Mouse (Mus musculus) adrenal gland, postnatal 36 days (tissue): Measurements from ENCODE around the gene Slc39a1. TPM values are rescaled to one million over a fixed set of nuclear protein-coding genes. Genes with fewer than 3 reads are reported as not detected.

Experiments used
- DNase-seq, 2 experiments: peaks; one replicate each; pipeline ENCODE4 v3.0.0; 2021; ENCODE audit warnings: mixed read lengths in 1 of 2
- microRNA-seq: library from miRNA; unstranded; fragments of <30 nt; microRNA quantifications from one replicate; pipeline ENCODE4 v1.2.0, GENCODE M21; 2021
- total RNA-seq, 2 experiments: library from RNA; stranded (reverse); gene quantifications; 2 replicates each; pipeline ENCODE4 v1.2.3; 2021

The Slc39a1 gene
- total RNA-seq, 2 experiments from 2014 or later: 127 to 142 TPM

DNA sequence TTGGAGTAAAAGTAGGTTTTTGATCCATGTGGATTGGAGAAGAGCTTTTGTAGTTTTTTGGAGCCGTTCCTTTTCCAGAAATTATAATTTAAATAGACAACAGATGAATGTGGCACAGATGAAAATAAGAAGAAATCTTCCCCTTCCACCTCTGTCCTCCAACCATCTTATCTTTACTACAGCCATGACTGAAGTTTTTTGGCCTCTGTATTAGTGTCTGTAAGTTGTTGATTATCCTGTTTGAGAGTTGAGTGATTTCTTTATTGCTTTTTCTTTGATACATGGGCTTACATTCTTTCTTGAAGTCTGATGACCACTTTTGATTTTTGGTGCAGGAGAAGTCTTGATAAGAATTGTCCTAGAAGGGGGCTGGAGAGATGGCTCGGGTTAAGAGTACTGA lies 46.7 kb downstream of the Slc39a1 start:
- no peak for DNase-seq

Small RNA genes lying within 50 kb of the gene (microRNA-seq; reads per million reads assigned to microRNA genes)
- not detected for gene Mir7012

Other genes with a start within 250 kb of the Slc39a1 start
- gene Hax1, start 249.4 kb upstream of the Slc39a1 start, total RNA-seq: 100 to 1,000 TPM; 159 to 161 TPM
- 10 to 100 TPM; 81.6 to 85.9 TPM for gene 4933434E20Rik, start 196.5 kb upstream of the Slc39a1 start, total RNA-seq
- gene Ubap2l, start 195.5 kb upstream of the Slc39a1 start, total RNA-seq: 100 to 1,000 TPM; 146 to 159 TPM
- gene Tpm3, start 175.5 kb upstream of the Slc39a1 start, total RNA-seq: 100 to 1,000 TPM; 183 to 215 TPM
- gene Nup210l, start 144.0 kb upstream of the Slc39a1 start, total RNA-seq: under 1 TPM; 0.66 TPM
- gene Rps27, start 34.5 kb upstream of the Slc39a1 start, total RNA-seq: 1,000 to 10,000 TPM; 1,883 to 1,933 TPM
- gene Rab13, start 34.5 kb upstream of the Slc39a1 start, total RNA-seq: 10 to 100 TPM; 24.6 to 39.0 TPM
- gene Jtb, start 16.6 kb upstream of the Slc39a1 start, total RNA-seq: 10 to 100 TPM; 63.2 to 70.8 TPM
- gene Creb3l4, start 4.7 kb upstream of the Slc39a1 start, total RNA-seq: under 1 TPM; 0.20 to 0.66 TPM
- gene Crtc2, start 6.0 kb downstream of the Slc39a1 start, total RNA-seq: 10 to 100 TPM; 37.4 to 43.2 TPM
- 1 to 10 TPM; 6.2 to 7.3 TPM for gene Dennd4b, start 17.0 kb downstream of the Slc39a1 start, total RNA-seq
- 10 to 100 TPM; 62.2 to 66.2 TPM for gene Gatad2b, start 45.0 kb downstream of the Slc39a1 start, total RNA-seq
- 100 to 1,000 TPM; 132 to 156 TPM for gene Slc27a3, start 141.8 kb downstream of the Slc39a1 start, total RNA-seq
- 10 to 100 TPM; 79.4 to 89.6 TPM for gene Ints3, start 185.4 kb downstream of the Slc39a1 start, total RNA-seq
- 100 to 1,000 TPM; 203 to 287 TPM for gene Npr1, start 217.7 kb downstream of the Slc39a1 start, total RNA-seq
- 10 to 100 TPM; 56.9 to 63.7 TPM for gene Ilf2, start 228.0 kb downstream of the Slc39a1 start, total RNA-seq
- gene Snapin, start 242.9 kb downstream of the Slc39a1 start, total RNA-seq: 10 to 100 TPM; 53.3 to 79.3 TPM